18 mouse cellular contexts compared by ENCODE assay signal in the genomic region with DNA sequence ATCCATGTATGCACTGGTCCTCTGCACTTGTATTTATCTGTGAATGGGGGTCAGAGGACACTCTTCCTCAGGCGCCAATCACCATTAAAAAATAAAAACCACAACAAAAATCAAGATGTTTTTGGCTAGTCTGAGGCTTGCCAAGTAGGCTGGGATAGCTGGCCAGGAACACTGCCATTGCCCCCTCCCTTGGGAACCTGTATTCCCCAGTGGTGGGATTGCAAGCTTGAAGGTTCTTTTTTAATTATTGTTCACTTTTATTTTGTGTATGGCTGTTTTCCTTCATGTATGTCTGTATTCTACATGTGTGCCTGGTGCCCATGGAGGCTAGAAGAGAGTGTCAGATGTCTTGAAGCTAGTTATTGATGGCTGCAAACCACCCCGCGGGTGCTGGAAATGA.
DNase-seq lines count a peak whose midpoint lies in the region; TF ChIP-seq lines count a peak whose summit lies in the region.
"Had no signal": no experiment of that assay in that cellular context is flagged by ENCODE, and none has a peak within 500 bp of the region (broad histone marks: within the 10 kb centered on the region; RNA-seq: fewer than 3 reads in every experiment).

No protein-coding gene starts in this region.

- DNase-seq in adrenal gland, postnatal 10 days, result peak; percentile 66
- DNase-seq in adrenal gland, adult 18-20 months (ENCODE audit: low spot score in 2 of 2), result no peak
- peak; percentile 42 for DNase-seq in adrenal gland, postnatal 14 days
- DNase-seq in adrenal gland, postnatal 25 days, result no peak
- DNase-seq in heart, adult 11 months, result peak; percentile 51
- DNase-seq in heart, postnatal 14 days, result no peak
- DNase-seq in layer of hippocampus, adult 2 months (ENCODE audit: low spot score in 2 of 2), result no peak
- DNase-seq in layer of hippocampus, adult 11-12 months (ENCODE audit: low spot score), result no peak
- DNase-seq: adrenal gland, adult 2 months; adrenal gland, adult 8-10 months; adrenal gland, postnatal 36 days; B cell, adult 2 months; cerebellum, adult 11 months; cerebellum, adult 11-12 months; cerebellum, adult 18-20 months; cerebellum, adult 2 months; cerebellum, adult 8-10 months; cerebellum, adult 9-10 months had no signal

- intact Hi-C loops in heart, postnatal 14 days (cut with DNase I), result no loop called here

- no peak overlapping the region for H3K4me3 ChIP-seq in layer of hippocampus, adult 2 months

- TF ChIP-seq CTCF in layer of hippocampus, adult 2 months (conservative IDR thresholded peaks at IDR 0.05), result no peak

- H3K27ac ChIP-seq in layer of hippocampus, adult 2 months, result 0 out of 2 replicates have a peak overlapping the region, but pooled peaks have one; percentile 32

Comparison
In these comparisons a context has a peak if more than half of its experiments do, and no peak if none do; other contexts are left out.
1. DNase-seq: peak in adrenal gland, postnatal 10 days (single experiment), adrenal gland, postnatal 14 days (single experiment) and heart, adult 11 months (single experiment); none in adrenal gland, adult 18-20 months (0 of 2), adrenal gland, postnatal 25 days (single experiment), heart, postnatal 14 days (0 of 2), layer of hippocampus, adult 2 months (0 of 2) and layer of hippocampus, adult 11-12 months (single experiment).